8 mouse cellular contexts compared by ENCODE assay signal in the genomic region with DNA sequence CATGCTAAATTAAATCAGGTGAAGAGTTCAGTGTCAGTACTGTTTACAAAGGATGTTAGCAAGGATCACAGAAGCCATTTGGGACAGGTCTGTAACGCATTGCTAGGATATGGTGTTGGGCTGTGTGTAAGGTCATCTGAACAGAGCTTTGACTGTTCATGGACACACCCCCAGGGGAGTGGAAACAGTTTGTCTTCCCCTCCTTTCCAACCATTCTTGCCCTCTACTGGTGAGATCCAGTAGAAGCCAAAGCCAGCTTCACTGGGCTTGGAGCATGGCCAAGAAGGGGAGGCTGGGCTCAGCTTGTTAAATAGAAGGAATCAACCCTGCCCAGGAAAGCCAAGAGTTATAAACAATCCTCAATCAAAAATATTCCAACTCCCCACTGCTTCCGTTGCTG. TPM values are rescaled to one million over a fixed set of nuclear protein-coding genes. Genes with fewer than 3 reads are reported as not detected.
DNase-seq lines count a peak whose midpoint lies in the region; ATAC-seq and TF ChIP-seq lines count a peak whose summit lies in the region.

No protein-coding gene starts in this region.

- ATAC-seq in forebrain, postnatal 0 days, result peak; percentile 43; the same call in 1 of the 2 replicates
- ATAC-seq in forebrain, embryonic 15.5 days (replicated peaks), result no peak; the same call in 1 of the 2 replicates
- ATAC-seq in embryonic facial prominence, embryonic 13.5 days (ENCODE audit: insufficient number of reproducible peaks, insufficient read depth, low FRiP score, low TSS enrichment, low read depth), result 0 out of 2 replicates have a peak, but pooled peaks have one; percentile 52
- peak; percentile 30; the same call in 1 of the 2 replicates for ATAC-seq in megakaryocyte, adult 5-6 weeks (ENCODE audit: poor library complexity, severe bottlenecking)
- no peak; the same call in 1 of the 2 replicates for ATAC-seq in forebrain, embryonic 12.5 days (ENCODE audit: low FRiP score)

- no peaks in the 10 kb centered on the region for H3K36me3 ChIP-seq in forebrain, postnatal 0 days (ENCODE audit: insufficient read depth)
- H3K36me3 ChIP-seq in forebrain, embryonic 15.5 days, result no peaks in the 10 kb centered on the region
- no peaks in the 10 kb centered on the region for H3K36me3 ChIP-seq in embryonic facial prominence, embryonic 13.5 days
- H3K36me3 ChIP-seq in kidney, adult 2 months (ENCODE audit: control insufficient read depth, insufficient read depth, low read length), result no peaks in the 10 kb centered on the region
- H3K36me3 ChIP-seq in forebrain, embryonic 12.5 days (replicated peaks), result no peaks in the 10 kb centered on the region

- no peak overlapping the region for H3K27ac ChIP-seq in forebrain, postnatal 0 days (ENCODE audit: low read depth, low read length)
- H3K27ac ChIP-seq in forebrain, embryonic 15.5 days (replicated peaks), result no peak overlapping the region
- H3K27ac ChIP-seq in embryonic facial prominence, embryonic 13.5 days, result no peak overlapping the region
- H3K27ac ChIP-seq in kidney, adult 2 months (ENCODE audit: insufficient read depth, low read depth, low read length), result no peak overlapping the region
- H3K27ac ChIP-seq in forebrain, embryonic 12.5 days, result no peak overlapping the region

- H3K9me3 ChIP-seq in forebrain, postnatal 0 days (ENCODE audit: low read length), result no peaks in the 10 kb centered on the region
- no peaks in the 10 kb centered on the region for H3K9me3 ChIP-seq in forebrain, embryonic 15.5 days
- no peaks in the 10 kb centered on the region for H3K9me3 ChIP-seq in embryonic facial prominence, embryonic 13.5 days
- no peaks in the 10 kb centered on the region for H3K9me3 ChIP-seq in forebrain, embryonic 12.5 days

- peak; percentile 44 for DNase-seq in forebrain, postnatal 0 days
- peak; percentile 5 for DNase-seq in thymus, postnatal 25 days
- no peak for DNase-seq in thymus, postnatal 10 days (ENCODE audit: low spot score in 2 of 2)
- peak; percentile 63 for DNase-seq in kidney, adult 2 months

- no peak overlapping the region for H3K4me3 ChIP-seq in forebrain, postnatal 0 days (ENCODE audit: low read depth, low read length)
- no peak overlapping the region for H3K4me3 ChIP-seq in forebrain, embryonic 15.5 days
- H3K4me3 ChIP-seq in embryonic facial prominence, embryonic 13.5 days, result no peak overlapping the region
- H3K4me3 ChIP-seq in kidney, adult 2 months (ENCODE audit: insufficient read depth, low read depth, low read length), result no peak overlapping the region
- H3K4me3 ChIP-seq in forebrain, embryonic 12.5 days (replicated peaks), result no peak overlapping the region

- H3K4me2 ChIP-seq in forebrain, postnatal 0 days (ENCODE audit: low read depth), result no peak overlapping the region
- no peak overlapping the region for H3K4me2 ChIP-seq in forebrain, embryonic 15.5 days (replicated peaks)
- no peak overlapping the region for H3K4me2 ChIP-seq in embryonic facial prominence, embryonic 13.5 days
- no peak overlapping the region for H3K4me2 ChIP-seq in forebrain, embryonic 12.5 days

- H3K27me3 ChIP-seq in forebrain, postnatal 0 days (ENCODE audit: insufficient read depth, low read length), result no peaks in the 10 kb centered on the region
- H3K27me3 ChIP-seq in forebrain, embryonic 15.5 days, result no peaks in the 10 kb centered on the region
- H3K27me3 ChIP-seq in embryonic facial prominence, embryonic 13.5 days, result no peaks in the 10 kb centered on the region
- H3K27me3 ChIP-seq in kidney, adult 2 months (replicated peaks; ENCODE audit: control insufficient read depth, insufficient read depth, low read length), result no peaks in the 10 kb centered on the region
- 0 out of 2 replicates have a peak, but pooled peaks cover 3% of the 10 kb centered on the region for H3K27me3 ChIP-seq in forebrain, embryonic 12.5 days

- WGBS in forebrain, postnatal 0 days, result 57% methylated on average over 2 of the region's 2 CpGs
- WGBS in forebrain, embryonic 15.5 days, result 63% methylated on average over 2 of the region's 2 CpGs
- 37% methylated on average over 2 of the region's 2 CpGs for WGBS in embryonic facial prominence, embryonic 13.5 days
- 35% methylated on average over 2 of the region's 2 CpGs for WGBS in kidney, adult 2 months
- 79% methylated on average over 2 of the region's 2 CpGs for WGBS in forebrain, embryonic 12.5 days

- TF ChIP-seq POLR2A in kidney, adult 2 months (IDR thresholded peaks at IDR 0.05; ENCODE audit: low read depth, low read length), result no peak

- peak; percentile 52 for TF ChIP-seq CTCF in forebrain, postnatal 0 days (IDR thresholded peaks at IDR 0.05; ENCODE audit: low read depth)
- TF ChIP-seq CTCF in kidney, adult 2 months (conservative IDR thresholded peaks at IDR 0.05; ENCODE audit: insufficient read depth, insufficient read length, low read depth, low read length), result peak; percentile 43

- H3K4me1 ChIP-seq in forebrain, postnatal 0 days (ENCODE audit: insufficient read depth), result no peaks in the 10 kb centered on the region
- H3K4me1 ChIP-seq in forebrain, embryonic 15.5 days, result no peaks in the 10 kb centered on the region
- H3K4me1 ChIP-seq in embryonic facial prominence, embryonic 13.5 days, result peaks cover 6% of the 10 kb centered on the region; the same call in 1 of the 2 replicates
- H3K4me1 ChIP-seq in kidney, adult 2 months (ENCODE audit: control insufficient read depth, insufficient read depth, low read length), result no peaks in the 10 kb centered on the region
- no peaks in the 10 kb centered on the region for H3K4me1 ChIP-seq in forebrain, embryonic 12.5 days

- H3K9ac ChIP-seq in forebrain, postnatal 0 days, result no peak overlapping the region
- no peak overlapping the region for H3K9ac ChIP-seq in forebrain, embryonic 15.5 days (replicated peaks)
- no peak overlapping the region for H3K9ac ChIP-seq in embryonic facial prominence, embryonic 13.5 days
- H3K9ac ChIP-seq in forebrain, embryonic 12.5 days, result no peak overlapping the region

RNA-seq across cellular contexts. Expression of a gene that starts 7.4 kb away (rescaled TPM):
- total RNA-seq in forebrain, postnatal 0 days (2014; rRNA removed), result 56.2 and 65.6 TPM in 2 replicates
- polyA plus RNA-seq in forebrain, postnatal 0 days (2015; fragmentation: Nextera tagmentation; extraction: Ambion mirVana), result 58.6 and 65.5 TPM in 2 replicates
- 65.4 and 68.4 TPM in 2 replicates for polyA plus RNA-seq in forebrain, embryonic 15.5 days (2015; fragmentation: Nextera tagmentation; extraction: Ambion mirVana)
- polyA plus RNA-seq in embryonic facial prominence, embryonic 13.5 days (2015; fragmentation: Nextera tagmentation; extraction: Ambion mirVana), result 45.1 and 47.0 TPM in 2 replicates
- polyA plus RNA-seq in kidney, adult 2 months (2012; rRNA removed), result 10.0 and 13.2 TPM in 2 replicates
- 25.0 and 29.8 TPM in 2 replicates for total RNA-seq in megakaryocyte, adult 5-6 weeks (2015)
- total RNA-seq in megakaryocyte, adult 5-6 weeks (2017), result 20.6 and 25.2 TPM in 2 replicates
- polyA plus RNA-seq in forebrain, embryonic 12.5 days (2016; fragmentation: Nextera tagmentation; extraction: Ambion mirVana), result 55.1 and 56.2 TPM in 2 replicates

Comparison
In these comparisons a context has a peak if more than half of its experiments do, and no peak if none do; other contexts are left out.
1. ATAC-seq: peak in forebrain, postnatal 0 days (single experiment), embryonic facial prominence, embryonic 13.5 days (single experiment) and megakaryocyte, adult 5-6 weeks (single experiment); none in forebrain, embryonic 15.5 days (single experiment) and forebrain, embryonic 12.5 days (single experiment).
2. DNase-seq: peak in forebrain, postnatal 0 days (single experiment), thymus, postnatal 25 days (single experiment) and kidney, adult 2 months (single experiment); none in thymus, postnatal 10 days (0 of 2).